Mouse (Mus musculus): Measurements from ENCODE around the gene Comt. TPM values are rescaled to one million over a fixed set of nuclear protein-coding genes. Genes with fewer than 3 reads are reported as not detected.

Gene Comt
- polyA plus RNA-seq, 1 experiment, result 89.2 TPM

DNA sequence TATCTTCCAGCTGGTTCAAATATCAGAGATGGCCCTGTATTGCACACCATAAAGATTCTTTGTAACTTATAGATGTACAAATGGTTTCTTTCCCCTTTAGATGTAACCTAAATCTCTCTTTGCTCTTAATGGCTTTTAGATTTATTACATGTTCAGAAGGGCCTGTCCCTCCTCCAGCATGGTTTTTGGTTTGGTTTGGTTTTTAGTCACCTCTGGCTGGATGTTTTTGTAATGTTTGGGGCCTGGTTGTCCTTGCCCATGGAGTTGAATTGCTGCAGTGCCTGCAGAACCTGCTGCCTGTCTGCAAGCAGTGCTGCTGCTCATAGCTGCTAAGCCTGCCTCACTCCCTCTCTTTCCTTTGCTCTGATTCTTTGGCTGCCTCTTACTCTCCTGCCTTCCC, 20.6 kb upstream of the Comt start:
- no peak for TF ChIP-seq POLR2A (IDR thresholded peaks at IDR 0.05; ENCODE audit: low read depth, low read length)
- TF ChIP-seq CTCF (IDR thresholded peaks at IDR 0.05; ENCODE audit: borderline replicate concordance, insufficient read depth, low read length), result no peak
- H3K4me3 ChIP-seq (ENCODE audit: insufficient read depth, low read length), result no peak overlapping the region
- H3K4me1 ChIP-seq (ENCODE audit: control insufficient read depth, insufficient read depth, low read length), result no peaks in the 10 kb centered on the region
- no peak overlapping the region for H3K27ac ChIP-seq (ENCODE audit: insufficient read depth, low read length)

DNA sequence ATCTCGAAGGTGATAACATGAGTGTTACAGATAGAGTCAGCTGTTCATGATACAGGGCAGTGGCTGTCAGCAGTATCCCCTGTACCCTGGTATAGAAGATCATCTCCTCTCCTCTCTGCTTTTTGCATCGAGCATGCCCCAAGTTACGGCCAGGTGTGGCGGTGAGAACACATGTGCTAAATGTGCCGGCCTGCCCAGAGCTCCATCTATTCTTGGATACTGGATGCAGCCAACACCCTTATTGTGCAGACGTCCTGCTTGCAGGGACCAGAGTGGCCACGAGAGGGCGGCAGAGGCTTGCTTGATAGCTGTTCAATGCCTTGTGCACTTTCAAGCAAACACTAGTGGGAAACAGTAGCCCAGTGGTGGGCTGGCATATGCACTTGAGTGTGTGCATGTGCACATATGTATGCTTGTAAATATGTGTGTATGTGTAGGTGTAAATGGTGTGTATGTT, 16.8 kb upstream of the Comt start:
- Histone ChIP-seq H3K27ac (ENCODE audit: insufficient read depth, low read length) (no peak overlapping the region), H3K4me3 (ENCODE audit: insufficient read depth, low read length) (no peak overlapping the region), H3K4me1 (ENCODE audit: control insufficient read depth, insufficient read depth, low read length) (peaks cover 2% of the 10 kb centered on the region; the same call in 1 of the 2 replicates)
- TF ChIP-seq POLR2A (IDR thresholded peaks at IDR 0.05; ENCODE audit: low read depth, low read length) (no peak), CTCF (IDR thresholded peaks at IDR 0.05; ENCODE audit: borderline replicate concordance, insufficient read depth, low read length) (peak; percentile 98)

DNA sequence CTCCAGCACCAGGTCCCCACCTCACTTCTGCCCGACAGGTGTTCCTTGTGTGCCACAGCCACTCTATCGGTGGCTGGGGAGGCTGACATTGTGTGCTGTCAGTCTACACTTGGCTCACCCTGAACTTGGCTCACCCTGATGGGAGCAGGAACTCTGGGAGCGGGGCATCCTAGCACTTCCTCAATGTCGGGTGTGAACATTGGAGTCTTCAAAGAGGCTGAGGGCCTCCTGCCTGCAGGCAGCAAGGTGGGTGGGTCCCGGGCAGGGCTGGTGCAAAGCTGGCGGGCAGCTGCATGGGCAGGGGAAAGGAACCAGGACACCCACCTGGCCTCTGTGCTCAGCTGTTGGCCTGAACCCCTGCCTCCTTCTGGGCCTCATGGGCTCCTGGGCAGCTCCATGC, 9.5 kb upstream of the Comt start:
- TF ChIP-seq POLR2A (IDR thresholded peaks at IDR 0.05; ENCODE audit: low read depth, low read length) (no peak), CTCF (IDR thresholded peaks at IDR 0.05; ENCODE audit: borderline replicate concordance, insufficient read depth, low read length) (no peak)
- Histone ChIP-seq H3K4me3 (ENCODE audit: insufficient read depth, low read length) (no peak overlapping the region), H3K4me1 (ENCODE audit: control insufficient read depth, insufficient read depth, low read length) (peaks cover 2% of the 10 kb centered on the region; the same call in 1 of the 2 replicates), H3K27ac (ENCODE audit: insufficient read depth, low read length) (no peak overlapping the region)

DNA sequence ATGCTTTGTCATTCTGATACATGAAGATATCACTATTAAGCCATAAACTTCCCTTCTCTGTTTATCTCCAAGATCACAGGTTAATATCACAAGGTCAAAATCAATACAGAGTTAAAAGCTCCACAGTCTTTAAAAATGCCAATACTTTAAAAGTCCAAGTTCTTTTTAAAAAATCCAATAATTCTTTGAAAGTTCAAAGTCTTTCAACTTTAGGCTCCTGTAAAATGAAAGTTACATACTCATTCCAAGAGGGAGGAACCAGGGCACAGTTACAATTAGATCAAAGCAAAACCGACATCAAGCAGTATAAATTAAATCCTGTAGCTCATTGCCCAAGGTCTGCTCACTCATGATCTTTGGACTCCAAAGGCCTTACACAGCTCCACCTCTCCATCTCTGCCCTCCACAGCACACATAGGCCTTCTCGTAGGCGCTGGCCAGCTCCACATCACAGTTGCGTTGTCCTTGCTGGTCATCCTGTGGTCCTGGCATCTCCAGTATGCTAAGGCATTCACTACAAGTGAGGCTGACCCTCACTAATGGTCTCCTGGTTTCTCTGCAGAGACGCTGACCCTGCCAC, 6.8 kb upstream of the Comt start:
- TF ChIP-seq POLR2A (IDR thresholded peaks at IDR 0.05; ENCODE audit: low read depth, low read length) (no peak), CTCF (IDR thresholded peaks at IDR 0.05; ENCODE audit: borderline replicate concordance, insufficient read depth, low read length) (no peak)
- Histone ChIP-seq H3K4me3 (ENCODE audit: insufficient read depth, low read length) (no peak overlapping the region), H3K27ac (ENCODE audit: insufficient read depth, low read length) (no peak overlapping the region), H3K4me1 (ENCODE audit: control insufficient read depth, insufficient read depth, low read length) (no peaks in the 10 kb centered on the region)

DNA sequence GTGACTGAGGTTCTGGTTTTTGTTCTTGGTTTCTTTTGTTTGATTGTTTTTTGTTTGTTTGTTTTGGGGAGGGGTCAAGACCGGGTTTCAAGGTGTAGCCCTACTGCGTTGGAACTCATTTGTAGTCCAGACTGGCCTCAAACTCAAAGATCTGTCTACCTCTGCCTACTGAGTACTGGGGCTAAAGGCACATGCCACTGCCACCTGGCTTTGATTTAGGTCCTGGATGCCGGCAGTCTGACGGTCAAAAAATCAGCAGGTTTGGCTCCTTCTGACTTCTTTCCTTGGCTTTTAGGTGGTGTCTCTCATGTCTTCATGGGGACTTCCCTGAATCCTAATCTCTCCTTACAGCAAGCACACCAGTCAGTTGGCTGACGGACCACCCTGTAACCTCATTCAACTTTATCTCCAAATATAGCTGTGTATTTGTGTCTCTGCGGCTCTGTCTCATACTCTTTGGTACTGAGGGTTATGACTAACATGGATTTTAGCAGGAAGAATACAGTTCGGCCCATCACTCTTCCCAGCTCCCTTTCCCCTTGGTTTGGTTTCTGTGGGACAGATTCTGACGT, 4.1 kb upstream of the Comt start:
- Histone ChIP-seq H3K4me1 (ENCODE audit: control insufficient read depth, insufficient read depth, low read length) (no peaks in the 10 kb centered on the region), H3K4me3 (ENCODE audit: insufficient read depth, low read length) (no peak overlapping the region), H3K27ac (ENCODE audit: insufficient read depth, low read length) (no peak overlapping the region)
- no peak for TF ChIP-seq POLR2A (IDR thresholded peaks at IDR 0.05; ENCODE audit: low read depth, low read length)

DNA sequence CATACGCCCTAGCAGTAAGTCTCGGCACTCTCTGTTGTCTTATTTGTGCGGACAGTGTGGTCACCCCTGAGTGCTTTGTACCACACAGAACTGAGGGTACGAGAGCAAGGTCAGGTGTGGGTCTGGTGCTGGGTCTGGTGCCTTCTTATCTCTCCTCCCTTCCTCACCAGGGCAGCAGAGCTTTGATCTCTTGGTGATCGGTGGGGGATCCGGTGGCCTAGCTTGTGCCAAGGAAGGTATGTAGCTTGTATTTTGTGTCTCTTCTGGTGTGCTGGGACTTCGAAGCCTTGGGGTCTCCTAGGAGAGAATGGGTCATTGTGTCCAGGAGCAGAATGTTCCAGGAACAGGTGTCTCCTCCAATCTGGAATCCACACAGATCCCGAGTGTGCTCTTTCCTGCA, 3.0 kb upstream of the Comt start:
- no peak for TF ChIP-seq CTCF (IDR thresholded peaks at IDR 0.05; ENCODE audit: borderline replicate concordance, insufficient read depth, low read length)
- TF ChIP-seq POLR2A (IDR thresholded peaks at IDR 0.05; ENCODE audit: low read depth, low read length), result no peak
- Histone ChIP-seq H3K4me1 (ENCODE audit: control insufficient read depth, insufficient read depth, low read length) (peaks cover 1% of the 10 kb centered on the region; the same call in 1 of the 2 replicates), H3K27ac (ENCODE audit: insufficient read depth, low read length) (no peak overlapping the region), H3K4me3 (ENCODE audit: insufficient read depth, low read length) (no peak overlapping the region)

DNA sequence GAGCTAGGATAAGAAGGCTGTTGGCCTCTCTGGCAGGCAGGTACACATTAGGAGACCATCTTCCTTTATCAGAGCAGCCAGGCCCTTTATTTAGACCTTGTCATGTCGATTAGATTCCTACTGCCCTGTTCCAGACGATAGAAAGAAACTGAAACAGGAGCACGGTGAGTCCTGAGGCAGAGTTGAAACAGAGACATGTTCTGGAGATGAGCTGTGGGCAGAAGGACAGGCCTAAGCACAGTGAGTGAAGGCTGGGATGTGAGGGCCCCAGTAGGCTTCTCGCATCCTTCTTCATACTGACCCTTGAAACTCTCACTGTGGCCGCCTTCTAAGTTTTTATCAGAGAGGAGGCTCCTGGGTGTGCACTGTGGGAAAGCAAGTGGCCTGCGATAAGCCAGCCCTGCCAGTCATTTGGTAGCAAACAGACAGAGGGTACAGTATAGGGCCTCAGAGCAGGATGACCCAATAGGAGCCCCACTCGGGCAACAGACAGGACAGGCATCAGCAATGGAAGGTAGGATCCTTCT, 1.9 kb upstream of the Comt start:
- H3K4me3 ChIP-seq (ENCODE audit: insufficient read depth, low read length), result no peak overlapping the region
- TF ChIP-seq CTCF (IDR thresholded peaks at IDR 0.05; ENCODE audit: borderline replicate concordance, insufficient read depth, low read length) (no peak), POLR2A (IDR thresholded peaks at IDR 0.05; ENCODE audit: low read depth, low read length) (no peak)
- no peak overlapping the region for H3K27ac ChIP-seq (ENCODE audit: insufficient read depth, low read length)
- H3K4me1 ChIP-seq (ENCODE audit: control insufficient read depth, insufficient read depth, low read length), result peaks cover 3% of the 10 kb centered on the region; the same call in 1 of the 2 replicates

DNA sequence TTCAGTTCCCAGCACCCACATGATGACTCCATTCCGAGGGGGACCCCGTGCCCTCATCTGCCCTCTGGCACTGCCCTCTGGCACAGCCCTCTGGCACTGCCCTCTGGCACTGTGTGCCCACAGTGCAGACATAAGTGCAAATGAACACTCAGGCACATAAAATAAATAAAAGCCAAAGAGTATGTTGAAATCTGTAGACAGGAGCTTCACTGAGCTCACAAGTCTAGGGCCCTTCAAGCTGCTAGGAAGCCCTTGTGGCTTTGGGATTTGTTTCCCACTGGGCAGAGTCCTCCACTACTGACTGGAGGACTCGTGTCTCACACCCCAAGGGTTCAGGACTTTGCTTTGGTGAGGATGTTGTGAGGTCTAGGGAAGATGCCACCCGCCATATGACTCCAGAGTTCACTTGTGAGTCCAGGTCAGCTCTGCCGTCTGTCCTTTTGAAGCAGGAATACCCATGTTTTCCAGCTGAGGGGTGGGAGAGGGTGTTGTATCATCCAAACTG, 1.4 kb upstream of the Comt start:
- no peak for TF ChIP-seq POLR2A (IDR thresholded peaks at IDR 0.05; ENCODE audit: low read depth, low read length)
- Histone ChIP-seq H3K4me3 (ENCODE audit: insufficient read depth, low read length) (no peak overlapping the region), H3K27ac (ENCODE audit: insufficient read depth, low read length) (no peak overlapping the region)

DNA sequence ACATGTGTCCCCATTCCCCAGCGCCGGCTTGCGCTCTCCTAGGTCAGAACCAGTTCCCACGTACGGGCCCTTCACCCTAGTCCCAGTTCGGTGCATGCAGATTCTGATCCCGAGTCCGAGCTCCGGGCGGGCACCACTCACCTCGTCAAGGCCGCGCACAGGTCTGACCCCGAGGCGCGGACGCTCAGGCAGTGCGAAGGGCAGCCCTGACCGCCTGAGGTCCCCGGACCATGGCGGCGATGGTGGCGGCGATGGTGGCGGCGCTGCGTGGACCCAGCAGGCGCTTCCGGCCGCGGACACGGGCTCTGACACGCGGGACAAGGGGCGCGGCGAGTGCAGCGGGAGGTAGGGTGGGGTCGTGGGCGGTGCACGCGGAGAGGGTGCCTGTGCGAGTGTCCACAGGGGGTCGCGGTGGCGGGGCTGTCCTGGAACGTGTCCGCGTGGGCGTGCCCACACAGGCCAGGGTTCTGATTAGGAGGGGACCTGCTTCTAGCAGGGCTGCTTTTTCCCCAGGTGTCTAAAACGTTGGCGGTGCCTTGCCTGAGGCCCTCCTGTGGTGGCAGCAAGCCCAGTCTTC, 349 bp downstream of the Comt start, which contains the start of gene Txnrd2:
TSS of gene Txnrd2 (plus strand) at position 170 of the 577 bp plus-strand sequence.
- Histone ChIP-seq H3K4me3 (ENCODE audit: insufficient read depth, low read length) (peak within 1 kb of the TSS; percentile 70), H3K27ac (ENCODE audit: insufficient read depth, low read length) (peak within 1 kb of the TSS; percentile 48), H3K4me1 (ENCODE audit: control insufficient read depth, insufficient read depth, low read length) (peaks cover 7% of the 10 kb centered on the region; the same call in 1 of the 2 replicates)
- TF ChIP-seq POLR2A (IDR thresholded peaks at IDR 0.05; ENCODE audit: low read depth, low read length) (peak; percentile 68), CTCF (IDR thresholded peaks at IDR 0.05; ENCODE audit: borderline replicate concordance, insufficient read depth, low read length) (peak; percentile 48; the same call in 1 of the 2 replicates)

More for the DNA sequence above, 1.4 kb upstream of the Comt start:
- peaks cover 7% of the 10 kb centered on the region; the same call in 1 of the 2 replicates for H3K4me1 ChIP-seq (ENCODE audit: control insufficient read depth, insufficient read depth, low read length)
